In genomic region chr1:42475629-42476028, GRCm38 (mm10) we compare ENCODE assay signal across 25 mouse cellular contexts.
"Had no signal": no experiment of that assay in that cellular context is flagged by ENCODE, and none has a peak within 500 bp of the region (broad histone marks: within the 10 kb centered on the region; RNA-seq: fewer than 3 reads in every experiment).

No protein-coding gene starts in this region.

- ATAC-seq: forebrain, postnatal 0 days; hindbrain, postnatal 0 days; intestine, embryonic 16.5 days had no signal

- H3K36me3 ChIP-seq: heart, embryonic 13.5 days; heart, embryonic 15.5 days; hindbrain, embryonic 13.5 days; hindbrain, embryonic 15.5 days; kidney, embryonic 15.5 days; limb, embryonic 10.5 days; limb, embryonic 12.5 days had no signal

- H3K27me3 ChIP-seq: heart, embryonic 13.5 days; heart, embryonic 15.5 days; hindbrain, embryonic 13.5 days; hindbrain, embryonic 15.5 days; kidney, embryonic 15.5 days; limb, embryonic 12.5 days had no signal

- H3K27ac ChIP-seq: heart, adult 2 months; heart, embryonic 13.5 days; heart, embryonic 15.5 days; hindbrain, embryonic 13.5 days; hindbrain, embryonic 15.5 days; hindbrain, postnatal 0 days; kidney, embryonic 15.5 days; kidney, postnatal 0 days; limb, embryonic 10.5 days; limb, embryonic 12.5 days had no signal

- DNase-seq: forebrain, postnatal 0 days; gastrocnemius, postnatal 14 days; gastrocnemius, postnatal 36 days; heart, adult 11 months; heart, adult 2 months; heart, postnatal 14 days; heart, postnatal 36 days; kidney, adult 11 months; kidney, adult 2 months; kidney, adult 9 months; kidney, postnatal 14 days; kidney, postnatal 36 days; layer of hippocampus, adult 9-11 months; layer of hippocampus, postnatal 36 days had no signal

- H3K9me3 ChIP-seq: heart, embryonic 13.5 days; heart, embryonic 15.5 days; hindbrain, embryonic 13.5 days; hindbrain, embryonic 15.5 days; kidney, embryonic 15.5 days; limb, embryonic 10.5 days; limb, embryonic 12.5 days had no signal

- H3K4me3 ChIP-seq: heart, adult 2 months; heart, embryonic 13.5 days; heart, embryonic 15.5 days; hindbrain, embryonic 13.5 days; hindbrain, embryonic 15.5 days; kidney, embryonic 15.5 days; limb, embryonic 10.5 days; limb, embryonic 12.5 days had no signal

- H3K9ac ChIP-seq: forebrain, postnatal 0 days; heart, embryonic 13.5 days; heart, embryonic 15.5 days; hindbrain, embryonic 13.5 days; hindbrain, embryonic 15.5 days; kidney, embryonic 15.5 days; limb, embryonic 12.5 days had no signal

- H3K4me2 ChIP-seq: heart, embryonic 11.5 days; heart, embryonic 13.5 days; heart, embryonic 15.5 days; hindbrain, embryonic 13.5 days; hindbrain, embryonic 15.5 days; kidney, embryonic 15.5 days; limb, embryonic 12.5 days had no signal

- H3K4me1 ChIP-seq: heart, embryonic 13.5 days; heart, embryonic 15.5 days had no signal
